Mouse (Mus musculus) cerebellum, postnatal 10 days (tissue): ENCODE results near the gene Evpl.
"Not testable (repeated sequence)": the region's sequence is repeated elsewhere in the genome, so short reads cannot be mapped to it uniquely, and the experiment has no call there.

Source experiments
- DNase-seq, 2 experiments: peaks; one replicate each; pipeline ENCODE4 v3.0.0; 2021; ENCODE audit warnings: mixed read lengths in 2 of 2

The Evpl gene

GRCm38 (mm10) chr11:116237742-116238395 lies at the start of gene Evpl:
Evpl (minus strand) TSS chr11:116238077.
- DNase-seq: peak in 1 of 2 experiments; percentile 32

DNA sequence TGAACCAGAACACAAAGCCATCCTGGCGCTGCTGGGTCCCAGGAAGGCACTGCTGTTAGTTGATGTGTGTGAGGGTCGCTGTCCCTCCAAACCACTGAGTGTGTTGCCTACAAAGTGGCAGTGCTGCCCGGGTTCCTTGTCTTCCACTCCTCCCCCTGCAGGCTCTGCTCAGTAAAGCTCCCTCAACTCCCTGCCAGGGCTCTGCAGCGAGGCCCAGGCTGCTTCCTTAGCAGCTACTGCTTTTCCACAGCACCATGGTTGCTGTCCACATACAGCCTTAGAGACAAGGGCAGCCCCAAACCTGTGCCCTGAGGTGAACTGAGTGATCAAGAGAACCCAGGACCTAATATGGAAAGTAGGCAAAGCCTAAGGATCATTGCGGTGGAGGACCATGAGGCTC lies 49.5 kb upstream of the Evpl start:
- DNase-seq: peak in 1 of 2 experiments; percentile 38

GRCm38 (mm10) chr11:116285770-116286191 lies 47.9 kb upstream of the Evpl start:
- peak; percentile 55 to 62 for DNase-seq

GRCm38 (mm10) chr11:116283982-116284381 lies 46.1 kb upstream of the Evpl start:
- DNase-seq: no peak

GRCm38 (mm10) chr11:116282912-116283521 lies 45.1 kb upstream of the Evpl start:
- DNase-seq: peak in 1 of 2 experiments; percentile 16

DNA sequence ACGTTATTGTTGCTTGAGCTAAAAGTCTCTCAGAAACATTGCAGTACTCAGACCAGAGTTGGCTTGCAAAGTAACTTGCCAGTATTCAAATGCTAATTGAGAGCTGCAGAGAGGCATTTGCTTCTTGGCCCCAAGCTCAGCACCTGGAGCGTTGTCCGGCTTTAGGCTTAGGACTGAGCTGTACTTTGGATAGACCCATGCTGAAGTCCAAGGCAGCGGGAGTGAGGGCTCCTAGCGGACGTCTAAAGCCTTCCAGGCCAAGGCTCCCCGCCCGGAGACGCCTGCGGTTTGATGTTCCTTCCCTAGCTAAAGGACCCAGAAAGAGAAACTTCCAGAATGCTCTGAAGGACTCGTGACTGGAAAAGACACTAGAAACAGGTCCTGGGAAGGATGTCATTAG lies 44.2 kb upstream of the Evpl start:
- no peak for DNase-seq

GRCm38 (mm10) chr11:116281671-116282070 lies 43.8 kb upstream of the Evpl start:
- no peak for DNase-seq

DNA sequence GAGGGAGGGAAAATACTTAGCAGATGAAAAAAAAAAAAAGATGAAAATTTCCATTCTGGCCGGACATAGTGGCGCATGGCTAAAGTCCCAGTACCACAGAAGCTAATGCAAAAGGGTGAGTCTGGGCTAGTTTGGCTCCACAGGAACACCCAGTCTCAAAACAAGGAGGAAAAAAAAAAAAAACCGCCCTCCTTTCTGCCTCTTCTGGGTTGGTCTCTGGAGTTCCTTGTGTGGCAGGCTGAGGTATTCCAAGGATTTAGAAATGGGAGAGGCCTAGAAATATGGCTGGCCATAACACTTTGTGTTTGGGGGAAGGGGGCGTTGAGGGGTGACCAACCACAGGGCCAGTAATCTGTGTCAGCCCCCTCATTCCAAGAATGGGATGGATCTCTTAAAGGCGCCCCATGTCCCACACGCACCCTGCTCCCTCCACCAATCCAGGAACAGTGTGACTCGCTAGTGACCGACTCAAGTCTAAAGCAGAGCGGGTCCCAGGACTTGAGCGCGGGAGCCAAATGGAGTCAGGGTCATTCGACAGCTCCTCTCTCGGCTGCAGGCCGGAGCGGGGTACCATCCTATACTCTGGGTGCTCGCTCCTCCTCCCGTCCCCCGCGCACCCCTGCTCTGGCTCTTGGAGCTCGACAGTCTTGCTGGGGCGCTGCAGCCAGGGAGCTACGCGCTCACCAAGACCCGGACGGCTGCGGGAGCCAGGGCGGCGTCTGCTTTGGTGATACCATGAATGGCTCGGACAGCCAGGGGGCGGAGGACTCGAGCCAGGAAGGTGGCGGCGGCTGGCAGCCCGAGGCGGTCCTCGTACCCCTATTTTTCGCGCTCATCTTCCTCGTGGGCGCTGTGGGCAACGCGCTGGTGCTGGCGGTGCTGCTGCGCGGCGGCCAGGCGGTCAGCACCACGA lies 43.1 kb upstream of the Evpl start, which contains the start of gene Galr2:
Galr2 (plus strand) TSS at position 189 of the 913 bp plus-strand sequence.
- no peak for DNase-seq

DNA sequence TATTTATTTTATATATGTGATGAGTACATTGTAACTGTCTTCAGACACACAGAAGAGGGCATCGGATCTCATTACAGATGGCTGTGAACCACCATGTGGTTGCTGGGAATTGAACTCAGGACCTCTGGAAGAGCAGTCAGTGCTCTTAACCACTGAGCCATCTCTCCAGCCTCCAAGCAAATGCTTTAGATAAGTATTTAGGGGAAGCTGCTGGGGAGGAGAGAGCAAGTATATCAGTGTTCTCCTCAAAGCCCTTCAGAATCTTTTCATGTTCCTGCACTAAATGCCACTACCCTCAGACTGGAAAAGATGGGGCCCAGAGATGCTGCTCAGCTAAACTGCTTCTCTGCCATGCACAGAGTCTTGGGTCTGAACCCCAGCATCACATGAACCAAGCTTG lies 39.3 kb upstream of the Evpl start:
- not testable (repeated sequence) for DNase-seq

GRCm38 (mm10) chr11:116274045-116274666 lies 36.3 kb upstream of the Evpl start, which contains the start of gene Srp68:
Srp68 (minus strand) TSS chr11:116274217.
- peak; percentile 93 to 96 for DNase-seq

DNA sequence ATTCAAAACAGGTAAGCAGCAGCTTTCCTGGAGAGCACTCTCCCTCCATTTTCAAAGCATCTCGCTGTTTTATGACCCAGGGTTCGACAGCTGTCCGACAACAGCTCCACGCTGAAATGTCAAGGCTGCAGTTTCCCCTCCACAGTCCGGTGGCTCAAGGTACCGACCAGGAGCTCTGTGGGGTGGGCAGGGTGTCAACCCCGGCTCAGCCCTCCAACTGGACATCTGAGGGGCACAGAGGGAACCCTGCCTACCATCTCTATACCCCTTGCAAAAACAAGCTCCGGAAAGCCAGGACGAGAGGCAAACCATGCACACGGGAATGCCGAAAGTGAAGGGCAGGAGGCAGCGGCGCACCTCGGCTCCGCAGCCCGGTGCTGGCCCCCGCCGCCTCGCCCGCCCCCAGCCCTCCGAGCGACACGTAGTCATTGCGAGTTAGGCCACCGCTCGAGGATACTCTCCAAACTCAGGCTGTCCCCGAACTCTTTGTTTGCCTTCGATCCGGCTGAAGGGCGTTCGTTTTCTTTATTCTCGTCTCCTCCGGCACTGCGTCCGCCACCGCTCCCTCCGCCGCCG lies 35.7 kb upstream of the Evpl start:
- DNase-seq: no peak

DNA sequence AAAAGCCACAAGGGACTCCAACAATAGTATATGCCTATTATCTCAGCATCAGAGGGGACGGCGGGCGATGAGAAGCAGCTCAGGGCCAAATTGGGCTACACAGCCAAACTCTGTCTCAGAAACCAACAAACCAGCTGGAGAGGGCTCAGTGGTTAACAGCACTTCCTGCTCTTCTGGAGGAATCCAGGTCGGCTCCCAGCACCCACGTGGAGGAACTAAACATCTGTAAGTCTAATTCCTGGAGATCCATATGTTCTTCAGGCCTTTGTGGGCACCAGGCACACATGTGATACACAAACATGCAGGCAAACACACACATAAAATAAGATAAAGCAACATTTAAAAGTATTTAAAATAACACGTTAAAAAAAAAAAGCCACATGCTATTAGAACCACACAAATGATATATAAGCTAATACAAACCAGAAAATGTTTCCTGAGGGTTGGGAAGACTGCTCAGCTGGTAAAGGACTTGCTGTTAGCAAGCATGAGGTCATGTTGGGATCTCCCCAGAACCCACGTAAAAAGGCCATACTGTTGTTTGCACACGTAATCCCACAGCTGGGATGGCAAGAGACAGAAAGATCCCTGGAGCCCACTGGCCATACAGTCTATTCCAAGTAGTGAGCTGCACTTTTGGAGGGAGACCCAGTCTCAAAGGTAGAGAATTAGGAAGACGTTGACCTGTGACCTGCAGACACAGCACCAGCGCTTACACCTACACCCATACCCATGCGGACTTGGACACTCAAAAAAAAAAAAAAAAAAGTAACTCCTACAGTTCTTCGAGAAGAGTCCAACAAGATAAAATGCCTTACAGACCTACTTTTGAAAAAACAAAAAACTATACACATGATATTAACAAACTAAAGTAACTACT lies 35.0 kb upstream of the Evpl start:
- DNase-seq: no peak

DNA sequence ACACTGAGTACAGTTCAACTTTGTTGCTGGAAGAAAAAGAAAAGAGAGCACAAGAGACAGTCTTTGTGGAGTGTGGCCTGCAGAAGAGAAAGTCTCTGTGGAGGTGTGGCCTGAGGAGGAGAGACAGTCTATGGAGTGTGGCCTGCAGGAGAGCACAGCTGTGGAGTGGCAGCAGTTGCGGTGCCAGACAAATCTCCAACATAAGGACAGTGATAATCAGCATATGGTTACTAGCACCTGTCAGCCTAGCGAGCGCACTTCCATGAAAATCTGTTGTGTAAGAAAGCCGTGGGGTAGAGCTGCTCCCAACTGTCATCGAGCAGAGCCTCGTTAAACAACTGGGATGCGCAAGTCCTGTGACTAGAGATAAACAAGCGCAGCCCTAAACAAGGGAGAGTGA lies 31.7 kb upstream of the Evpl start:
- no peak for DNase-seq

DNA sequence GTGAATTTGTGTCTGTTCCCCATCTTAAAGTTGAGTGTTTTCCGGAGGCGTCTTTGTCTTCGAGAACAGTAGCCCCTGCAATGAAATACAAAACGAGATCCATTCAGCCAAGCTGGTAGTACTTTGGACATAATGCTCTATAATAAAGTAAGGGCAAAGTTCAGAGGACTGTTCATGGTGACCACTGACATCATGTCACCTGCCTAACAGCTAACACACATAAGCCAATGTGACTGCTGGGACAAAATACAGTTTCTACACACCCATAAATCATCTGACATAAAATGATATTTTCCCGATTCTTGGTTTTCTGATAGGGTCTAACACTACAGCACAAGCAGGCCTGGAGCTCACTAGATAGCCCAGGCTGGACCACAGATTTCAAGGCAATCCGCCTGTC lies 30.4 kb upstream of the Evpl start:
- no peak for DNase-seq

GRCm38 (mm10) chr11:116267637-116268036 lies 29.8 kb upstream of the Evpl start:
- DNase-seq: peak in 1 of 2 experiments; percentile 35

GRCm38 (mm10) chr11:116265850-116266249 lies 28.0 kb upstream of the Evpl start:
- no peak for DNase-seq

- DNase-seq: no peak
Measured at GRCm38 (mm10) chr11:116265352-116265751, 27.5 kb upstream of the Evpl start.

DNA sequence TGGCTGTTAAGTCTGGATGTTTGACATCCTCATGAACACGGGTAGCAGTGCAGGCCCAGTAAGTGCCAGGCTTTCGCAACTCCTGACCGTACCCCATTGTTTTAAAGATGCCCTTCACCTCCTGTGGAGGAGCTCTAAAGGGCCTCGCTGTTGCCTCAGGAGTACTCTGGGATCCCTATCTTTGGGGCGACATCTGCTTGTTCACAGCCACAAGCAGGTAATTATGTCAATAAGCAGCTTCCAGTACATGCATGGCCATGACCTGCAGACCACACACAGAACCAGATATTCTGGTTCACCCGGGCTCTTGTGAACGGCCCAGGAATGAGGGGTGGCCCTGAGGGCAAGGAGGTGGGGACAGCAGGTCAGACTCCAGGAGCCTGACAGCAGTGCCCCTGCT lies 22.4 kb upstream of the Evpl start:
- no peak for DNase-seq

GRCm38 (mm10) chr11:116259461-116259860 lies 21.6 kb upstream of the Evpl start:
- DNase-seq: no peak

- DNase-seq: no peak
Measured at GRCm38 (mm10) chr11:116255982-116256675, 18.3 kb upstream of the Evpl start.
